ENCODE assay signal across 9 mouse cellular contexts in genomic region chrX:6171718-6172117, GRCm38 (mm10). TPM values are rescaled to one million over a fixed set of nuclear protein-coding genes. Genes with fewer than 3 reads are reported as not detected.
A peak's percentile ranks its signal among the peaks of the same experiment; 100 is the strongest.
DNase-seq lines count a peak whose midpoint lies in the region; ATAC-seq lines count a peak whose summit lies in the region.
"Had no signal": no experiment of that assay in that cellular context is flagged by ENCODE, and none has a peak within 500 bp of the region (broad histone marks: within the 10 kb centered on the region; RNA-seq: fewer than 3 reads in every experiment).

No protein-coding gene starts in this region.

- H3K9ac ChIP-seq in stomach, embryonic 16.5 days (ENCODE audit: low read length), result no peak overlapping the region

- H3K9me3 ChIP-seq in limb, embryonic 10.5 days (replicated peaks), result no peaks in the 10 kb centered on the region
- H3K9me3 ChIP-seq in stomach, embryonic 16.5 days (replicated peaks; ENCODE audit: control insufficient read depth, low read length), result no peaks in the 10 kb centered on the region

- H3K27ac ChIP-seq in limb, embryonic 10.5 days, result no peak overlapping the region
- no peak overlapping the region for H3K27ac ChIP-seq in stomach, embryonic 16.5 days (ENCODE audit: low read length)

- H3K36me3 ChIP-seq in limb, embryonic 10.5 days, result no peaks in the 10 kb centered on the region
- H3K36me3 ChIP-seq in stomach, embryonic 16.5 days (ENCODE audit: control insufficient read depth, insufficient read depth, low read length), result no peaks in the 10 kb centered on the region

- no peaks in the 10 kb centered on the region for H3K27me3 ChIP-seq in limb, embryonic 10.5 days (ENCODE audit: low read depth, poor library complexity, severe bottlenecking)
- no peaks in the 10 kb centered on the region for H3K27me3 ChIP-seq in stomach, embryonic 16.5 days (ENCODE audit: control insufficient read depth, insufficient read depth, low read length)

- 9% methylated on average over 9 of the region's 12 CpGs for WGBS in limb, embryonic 10.5 days
- 12% methylated on average over 11 of the region's 12 CpGs for WGBS in stomach, embryonic 16.5 days

- peak overlapping the region; percentile 43 for H3K4me3 ChIP-seq in limb, embryonic 10.5 days
- H3K4me3 ChIP-seq in stomach, embryonic 16.5 days (replicated peaks; ENCODE audit: low read length), result peak overlapping the region; percentile 19

- H3K4me1 ChIP-seq in limb, embryonic 10.5 days, result no peaks in the 10 kb centered on the region
- no peaks in the 10 kb centered on the region for H3K4me1 ChIP-seq in stomach, embryonic 16.5 days (ENCODE audit: control insufficient read depth, insufficient read depth, low read length)

- peak overlapping the region; percentile 38 for H3K4me2 ChIP-seq in stomach, embryonic 16.5 days (ENCODE audit: low read depth, low read length)

- ATAC-seq in stomach, embryonic 16.5 days (ENCODE audit: insufficient read depth, low FRiP score), result no peak
- no peak for ATAC-seq in inflammation-experienced regulatory T-cells, adult 6 months

- DNase-seq in cerebellum, postnatal 25 days, result peak; percentile 6 to 9
- DNase-seq in cerebellum, postnatal 4 days (ENCODE audit: low spot score in 2 of 2), result no peak
- peak; percentile 18 to 24 for DNase-seq in right cerebral cortex, postnatal 10 days (ENCODE audit: low spot score in 2 of 2)
- no peak for DNase-seq in right cerebral cortex, adult 18-20 months
- DNase-seq in limb, embryonic 10.5 days (ENCODE audit: low spot score), result peak; percentile 21
- DNase-seq in right cerebral cortex, postnatal 25 days, result no peak

RNA-seq across cellular contexts. Expression of gene Nudt10, which starts 1.1 kb away (rescaled TPM):
- polyA plus RNA-seq in limb, embryonic 10.5 days (2016; fragmentation: Nextera tagmentation; extraction: Ambion mirVana), result 12.0 and 13.2 TPM in 2 replicates
- 2.4 and 3.2 TPM in 2 replicates for polyA plus RNA-seq in stomach, embryonic 16.5 days (2015; fragmentation: Nextera tagmentation; extraction: Ambion mirVana)
- not detected for polyA plus RNA-seq in inflammation-experienced regulatory T-cells, adult 6 months (2017; shearing (Covaris generic))
- polyA plus RNA-seq: small intestine, adult 2 months had no signal

Comparison
In these comparisons a context has a peak if more than half of its experiments do, and no peak if none do; other contexts are left out.
1. DNase-seq: peak in cerebellum, postnatal 25 days (2 of 2), right cerebral cortex, postnatal 10 days (2 of 2) and limb, embryonic 10.5 days (single experiment); none in cerebellum, postnatal 4 days (0 of 2), right cerebral cortex, adult 18-20 months (single experiment) and right cerebral cortex, postnatal 25 days (single experiment).